Mouse (Mus musculus): ENCODE results near the gene Gm10668. TPM values are rescaled to one million over a fixed set of nuclear protein-coding genes. Genes with fewer than 3 reads are reported as not detected.
"Not testable (repeated sequence)": the region's sequence is repeated elsewhere in the genome, so short reads cannot be mapped to it uniquely, and the experiment has no call there.

Gm10668 gene
- polyA plus RNA-seq (2012; rRNA removed) = not detected in 2 replicates

DNA sequence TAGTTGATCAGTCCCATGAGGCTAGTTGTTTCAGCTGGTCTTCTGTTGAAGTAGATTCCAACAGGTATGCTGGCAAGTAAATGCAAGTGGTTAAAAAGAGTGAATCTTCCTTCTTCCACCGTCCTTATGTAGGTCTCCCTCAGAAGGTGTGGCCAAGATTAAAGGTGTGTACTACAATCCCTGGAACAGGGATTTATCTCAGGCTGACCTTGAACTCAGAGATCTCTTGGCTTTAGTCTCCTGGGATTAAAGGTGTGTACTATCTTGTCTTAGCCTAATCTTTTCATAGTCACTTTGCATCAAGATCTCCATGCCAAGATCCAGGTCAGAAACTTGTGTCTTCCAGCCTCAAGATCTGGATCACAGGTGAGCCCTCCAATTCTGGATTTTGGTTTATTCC lies at the start of gene Gm10668:
Gm10668 (minus strand) TSS at position 101 of the 400 bp plus-strand sequence.
- H3K27me3 ChIP-seq (replicated peaks; ENCODE audit: control insufficient read depth, insufficient read depth, low read length); H3K4me3 ChIP-seq (ENCODE audit: insufficient read depth, low read depth, low read length); H3K36me3 ChIP-seq (ENCODE audit: control insufficient read depth, insufficient read depth, low read length); DNase-seq; H3K4me1 ChIP-seq (ENCODE audit: control insufficient read depth, insufficient read depth, low read length); H3K27ac ChIP-seq (ENCODE audit: insufficient read depth, low read depth, low read length): not testable (repeated sequence)
- no CpG with 5 or more reads among the region's 1 CpGs for WGBS

DNA sequence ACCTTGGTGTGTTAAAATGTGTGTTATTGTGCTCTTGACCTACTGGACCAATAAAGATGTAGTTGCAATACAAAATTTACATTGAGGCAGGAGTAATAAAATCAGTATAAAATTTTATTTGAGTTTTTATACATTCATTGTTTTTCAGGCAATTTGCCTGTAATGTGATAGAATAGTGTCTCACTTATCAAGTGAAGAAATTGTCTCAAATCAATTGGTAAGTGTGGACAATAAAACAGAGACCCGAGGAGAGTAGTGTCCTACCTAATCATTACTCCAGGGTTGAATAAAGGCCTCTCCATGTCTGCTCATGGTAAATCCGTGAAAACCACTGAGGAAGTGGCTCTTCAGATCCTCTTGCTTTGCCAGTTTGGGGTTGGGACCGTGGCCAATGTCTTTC lies 40.5 kb upstream of the Gm10668 start, which contains the start of gene Vmn1r112:
Vmn1r112 (plus strand) TSS at position 301 of the 400 bp plus-strand sequence.
- not testable (repeated sequence) for H3K4me3 ChIP-seq (ENCODE audit: insufficient read depth, low read depth, low read length); H3K4me1 ChIP-seq (ENCODE audit: control insufficient read depth, insufficient read depth, low read length); H3K27ac ChIP-seq (ENCODE audit: insufficient read depth, low read depth, low read length); DNase-seq; H3K27me3 ChIP-seq (replicated peaks; ENCODE audit: control insufficient read depth, insufficient read depth, low read length); H3K36me3 ChIP-seq (ENCODE audit: control insufficient read depth, insufficient read depth, low read length)
- WGBS = no CpG with 5 or more reads among the region's 3 CpGs

GRCm38 (mm10) chr7:20703116-20703515 lies 27.3 kb downstream of the Gm10668 start, which contains the start of gene Vmn1r111:
Gene Vmn1r111, minus strand, starts transcription at chr7:20703216.
- not testable (repeated sequence) for H3K4me1 ChIP-seq (ENCODE audit: control insufficient read depth, insufficient read depth, low read length); H3K27ac ChIP-seq (ENCODE audit: insufficient read depth, low read depth, low read length); H3K4me3 ChIP-seq (ENCODE audit: insufficient read depth, low read depth, low read length); H3K27me3 ChIP-seq (replicated peaks; ENCODE audit: control insufficient read depth, insufficient read depth, low read length); H3K36me3 ChIP-seq (ENCODE audit: control insufficient read depth, insufficient read depth, low read length); DNase-seq
- WGBS = no CpG with 5 or more reads among the region's 2 CpGs

Other genes starting within 250 kb of the Gm10668 start
- gene Vmn1r103, start 220.1 kb downstream of the Gm10668 start, polyA plus RNA-seq (2012; rRNA removed) = not detected in 2 replicates
- not detected in 2 replicates for gene Vmn1r104, start 196.8 kb downstream of the Gm10668 start, polyA plus RNA-seq (2012; rRNA removed)
- gene Gm5726, start 184.9 kb downstream of the Gm10668 start, polyA plus RNA-seq (2012; rRNA removed) = not detected in 2 replicates
- not detected in 2 replicates for gene Gm4141, start 154.4 kb downstream of the Gm10668 start, polyA plus RNA-seq (2012; rRNA removed)
- not detected in 2 replicates for gene Gm4513, start 131.6 kb downstream of the Gm10668 start, polyA plus RNA-seq (2012; rRNA removed)
- gene Vmn1r107, start 61.7 kb downstream of the Gm10668 start, polyA plus RNA-seq (2012; rRNA removed) = not detected in 2 replicates
- gene Vmn1r111, start 27.4 kb downstream of the Gm10668 start, polyA plus RNA-seq (2012; rRNA removed) = not detected in 2 replicates
- gene Vmn1r112, start 40.6 kb upstream of the Gm10668 start, polyA plus RNA-seq (2012; rRNA removed) = not detected in 2 replicates
- gene Vmn1r113, start 56.7 kb upstream of the Gm10668 start, polyA plus RNA-seq (2012; rRNA removed) = not detected in 2 replicates
- not detected in 2 replicates for gene Vmn1r114, start 81.6 kb upstream of the Gm10668 start, polyA plus RNA-seq (2012; rRNA removed)
- gene Vmn1r115, start 114.4 kb upstream of the Gm10668 start, polyA plus RNA-seq (2012; rRNA removed) = not detected in 2 replicates
- gene Vmn1r116, start 141.6 kb upstream of the Gm10668 start, polyA plus RNA-seq (2012; rRNA removed) = not detected in 2 replicates
- gene Vmn1r117, start 153.5 kb upstream of the Gm10668 start, polyA plus RNA-seq (2012; rRNA removed) = not detected in 2 replicates
- not detected in 2 replicates for gene Vmn1r118, start 181.7 kb upstream of the Gm10668 start, polyA plus RNA-seq (2012; rRNA removed)